Mouse (Mus musculus) hindbrain, embryonic 10.5 days (tissue): ENCODE results near the gene Bcar3. TPM values are rescaled to one million over a fixed set of nuclear protein-coding genes. Genes with fewer than 3 reads are reported as not detected.
A peak's percentile ranks its signal among the peaks of the same experiment; 100 is the strongest.

ENCODE experiments used
- DNase-seq: peaks from one replicate; pipeline ENCODE4 v3.0.0-alpha.2; 2017; ENCODE audit warnings: low spot score
- H3K27ac ChIP-seq: fragments of 300-500 bp; sonication (generic); 2 replicates; pipeline ENCODE4 v1.5.1; 2016; ENCODE audit warnings: mild to moderate bottlenecking, moderate library complexity
- H3K27me3 ChIP-seq: fragments of 300-500 bp; sonication (generic); 2 replicates; pipeline ENCODE4 v1.6.1; 2016; ENCODE audit warnings: mild to moderate bottlenecking; ENCODE audit not compliant: poor library complexity, insufficient read depth, severe bottlenecking
- H3K36me3 ChIP-seq: fragments of 300-500 bp; sonication (generic); 2 replicates; pipeline ENCODE4 v1.6.1; 2016; ENCODE audit warnings: mild to moderate bottlenecking, moderate library complexity
- H3K4me1 ChIP-seq: fragments of 300-500 bp; sonication (generic); replicated peaks from 2 replicates; pipeline ENCODE4 v1.6.1; 2016; ENCODE audit warnings: mild to moderate bottlenecking
- H3K4me3 ChIP-seq: fragments of 300-500 bp; sonication (generic); 2 replicates; pipeline ENCODE4 v1.5.1; 2016; ENCODE audit warnings: mild to moderate bottlenecking, moderate library complexity
- H3K9me3 ChIP-seq: fragments of 300-500 bp; sonication (generic); 2 replicates; pipeline ENCODE4 v1.6.1; 2016; ENCODE audit warnings: mild to moderate bottlenecking, moderate library complexity
- WGBS: fragments of 180-500 bp; shearing (Covaris S2); methylation state at CpG from one replicate; pipeline ENCODE4 v1.1.7; 2016; 5-methylcytosine and 5-hydroxymethylcytosine counted together
- polyA plus RNA-seq: library from polyadenylated mRNA; unstranded; fragments of >200 nt; fragmentation: Nextera tagmentation; extraction: Ambion mirVana; gene quantifications from 2 replicates; pipeline ENCODE4 v1.2.1, GENCODE M21; 2016

Gene Bcar3
- polyA plus RNA-seq, 1 experiment from 2014 or later: 10.5 TPM

DNA sequence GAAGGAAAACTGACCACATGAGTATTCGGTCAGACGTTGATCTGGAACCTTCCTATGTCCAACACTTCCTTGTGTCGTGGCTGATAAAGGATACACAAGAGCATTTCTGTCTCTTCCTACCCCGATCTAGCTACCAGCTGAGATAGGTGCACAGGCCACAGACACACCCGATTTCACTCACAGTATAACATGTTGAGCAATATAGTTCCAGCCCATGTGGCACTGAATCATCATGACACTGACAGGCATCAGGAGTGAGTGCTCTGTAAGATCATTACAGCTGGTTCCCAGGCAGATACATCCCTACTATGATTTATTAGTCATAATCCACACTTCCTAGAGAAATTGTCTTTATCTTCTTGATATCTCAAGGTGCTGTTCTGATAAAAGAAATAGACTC, 54.7 kb downstream of the Bcar3 start:
- 91% methylated on average over 5 of the region's 5 CpGs for WGBS
- no peak overlapping the region for H3K27ac ChIP-seq
- H3K27me3 ChIP-seq: no peaks in the 10 kb centered on the region
- H3K36me3 ChIP-seq: no peaks in the 10 kb centered on the region
- H3K9me3 ChIP-seq: no peaks in the 10 kb centered on the region
- no peak overlapping the region for H3K4me3 ChIP-seq
- no peaks in the 10 kb centered on the region; the same call in 1 of the 2 replicates for H3K4me1 ChIP-seq
- no peak for DNase-seq

DNA sequence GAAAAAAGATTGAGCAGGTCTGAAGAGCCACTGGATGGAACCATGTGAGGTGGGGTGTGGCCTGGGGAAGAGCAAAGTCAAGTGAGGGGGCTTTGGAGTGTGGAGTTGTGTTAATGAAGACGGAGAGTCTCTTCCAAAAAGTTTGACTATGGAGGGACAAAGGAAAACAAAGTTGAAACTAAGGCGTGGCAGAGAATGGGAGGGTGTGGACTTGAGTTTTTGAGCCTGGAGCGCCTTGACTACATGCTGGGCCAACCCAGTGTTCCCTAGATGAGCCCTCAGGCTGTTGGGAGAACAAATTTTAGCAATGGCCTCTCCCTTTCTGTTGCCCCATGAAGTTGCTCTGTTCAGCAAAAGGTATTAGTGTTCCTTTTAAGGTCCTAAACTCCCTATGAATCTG, 58.9 kb downstream of the Bcar3 start:
- 85% methylated on average over 3 of the region's 3 CpGs for WGBS
- no peaks in the 10 kb centered on the region; the same call in 1 of the 2 replicates for H3K4me1 ChIP-seq

DNA sequence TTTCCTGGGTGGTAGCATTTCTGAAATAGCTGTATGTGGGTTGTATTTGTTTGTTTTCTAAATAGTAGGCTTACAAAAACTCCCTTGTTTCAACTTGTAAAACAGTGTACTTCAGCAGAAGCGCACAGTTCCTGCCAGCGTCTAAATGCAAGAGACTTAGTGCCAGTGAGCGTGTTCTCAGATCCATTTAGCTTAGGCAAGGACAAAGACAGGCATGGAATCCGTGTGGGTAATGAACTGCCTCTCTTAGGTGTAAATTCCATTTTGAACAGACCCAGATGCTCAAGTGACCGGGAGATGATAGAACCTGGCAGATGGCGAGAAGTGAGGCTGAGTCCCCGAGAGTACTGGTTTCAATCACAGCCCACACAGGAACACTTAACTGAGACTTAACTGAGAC, 65.5 kb downstream of the Bcar3 start:
- Histone ChIP-seq H3K27ac (no peak overlapping the region), H3K9me3 (no peaks in the 10 kb centered on the region), H3K4me1 (peaks cover 27% of the 10 kb centered on the region), H3K4me3 (no peak overlapping the region), H3K27me3 (peaks cover 4% of the 10 kb centered on the region; the same call in 1 of the 2 replicates), H3K36me3 (no peaks in the 10 kb centered on the region)
- DNase-seq: no peak
- WGBS: 78% methylated on average over 7 of the region's 7 CpGs

More for the DNA sequence above, 58.9 kb downstream of the Bcar3 start:
- Histone ChIP-seq H3K27ac (no peak overlapping the region), H3K4me3 (no peak overlapping the region), H3K9me3 (no peaks in the 10 kb centered on the region), H3K36me3 (no peaks in the 10 kb centered on the region), H3K27me3 (no peaks in the 10 kb centered on the region)
- DNase-seq: no peak

DNA sequence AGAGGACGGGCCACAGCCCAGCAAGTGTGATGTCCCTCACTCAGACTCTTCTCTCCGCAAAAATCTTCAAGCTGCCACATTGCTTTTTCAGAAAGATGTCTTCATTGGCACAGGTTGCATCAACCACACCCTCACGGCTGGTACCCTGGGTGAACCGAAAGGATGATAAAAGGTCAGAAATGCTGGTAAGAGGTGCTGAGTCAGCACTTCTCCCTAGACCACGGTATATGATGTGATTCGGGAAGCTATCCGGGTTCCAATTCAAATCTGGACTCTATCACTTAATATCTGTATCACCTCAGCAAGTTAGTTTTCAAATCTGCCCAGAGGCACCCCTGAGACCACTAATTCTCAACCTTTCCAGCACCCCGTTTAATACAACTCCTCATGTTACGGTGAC, 66.0 kb downstream of the Bcar3 start:
- no peak overlapping the region for H3K4me3 ChIP-seq
- no peaks in the 10 kb centered on the region for H3K9me3 ChIP-seq
- H3K4me1 ChIP-seq: peaks cover 32% of the 10 kb centered on the region
- peaks cover 4% of the 10 kb centered on the region; the same call in 1 of the 2 replicates for H3K27me3 ChIP-seq
- no peak overlapping the region for H3K27ac ChIP-seq
- H3K36me3 ChIP-seq: no peaks in the 10 kb centered on the region
- no peak for DNase-seq
- WGBS: 92% methylated on average over 9 of the region's 9 CpGs

DNA sequence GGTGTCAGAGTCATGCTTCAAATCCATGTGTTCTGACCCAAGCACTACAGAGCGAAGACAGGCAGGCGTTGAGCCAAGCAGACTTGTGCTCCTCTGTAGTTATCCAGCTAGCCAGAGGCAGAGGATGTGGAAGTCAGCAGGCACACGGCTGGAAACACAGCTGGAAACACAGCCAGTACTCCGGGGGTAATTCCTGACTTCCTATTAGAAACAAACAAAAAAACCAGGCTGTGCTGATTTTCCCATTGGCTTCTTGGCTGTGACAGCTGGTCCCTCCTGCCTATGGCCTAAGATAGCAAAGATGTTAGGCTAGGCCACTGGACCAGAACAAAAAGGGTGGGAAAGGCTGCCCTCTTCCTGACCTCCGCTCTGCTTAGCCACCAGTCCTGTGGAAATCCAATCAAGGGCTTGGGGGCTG, 66.8 kb downstream of the Bcar3 start:
- Histone ChIP-seq H3K9me3 (no peaks in the 10 kb centered on the region), H3K36me3 (no peaks in the 10 kb centered on the region), H3K27me3 (peaks cover 4% of the 10 kb centered on the region; the same call in 1 of the 2 replicates), H3K4me3 (no peak overlapping the region), H3K4me1 (peaks cover 40% of the 10 kb centered on the region), H3K27ac (peak overlapping the region; percentile 79)
- 29% methylated on average over 5 of the region's 5 CpGs for WGBS
- DNase-seq: peak; percentile 65

DNA sequence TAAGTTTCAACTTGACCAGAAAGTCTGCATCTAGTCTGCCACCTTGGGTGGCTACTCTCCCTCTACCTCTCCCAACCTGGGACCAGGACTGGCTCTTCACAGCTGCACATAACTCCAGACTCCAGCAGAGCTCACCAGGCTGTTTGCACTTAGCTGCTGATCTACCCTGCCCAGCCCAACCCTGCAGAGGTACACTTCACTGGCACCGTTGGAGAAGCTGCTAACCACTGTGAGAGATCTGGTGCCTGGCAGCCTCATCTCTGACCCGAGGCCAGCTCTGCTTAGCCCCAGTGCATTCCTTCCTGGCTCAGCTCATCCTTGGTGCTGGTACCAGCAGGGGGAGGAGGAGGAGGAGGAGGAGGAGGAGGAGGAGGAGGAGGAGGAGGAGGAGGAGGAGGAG, 68.8 kb downstream of the Bcar3 start:
- no peak overlapping the region for H3K4me3 ChIP-seq
- H3K4me1 ChIP-seq: peaks cover 40% of the 10 kb centered on the region
- H3K27ac ChIP-seq: no peak overlapping the region
- H3K36me3 ChIP-seq: no peaks in the 10 kb centered on the region
- peaks cover 4% of the 10 kb centered on the region; the same call in 1 of the 2 replicates for H3K27me3 ChIP-seq
- DNase-seq: no peak
- WGBS: 42% methylated on average over 2 of the region's 2 CpGs
- no peaks in the 10 kb centered on the region for H3K9me3 ChIP-seq

DNA sequence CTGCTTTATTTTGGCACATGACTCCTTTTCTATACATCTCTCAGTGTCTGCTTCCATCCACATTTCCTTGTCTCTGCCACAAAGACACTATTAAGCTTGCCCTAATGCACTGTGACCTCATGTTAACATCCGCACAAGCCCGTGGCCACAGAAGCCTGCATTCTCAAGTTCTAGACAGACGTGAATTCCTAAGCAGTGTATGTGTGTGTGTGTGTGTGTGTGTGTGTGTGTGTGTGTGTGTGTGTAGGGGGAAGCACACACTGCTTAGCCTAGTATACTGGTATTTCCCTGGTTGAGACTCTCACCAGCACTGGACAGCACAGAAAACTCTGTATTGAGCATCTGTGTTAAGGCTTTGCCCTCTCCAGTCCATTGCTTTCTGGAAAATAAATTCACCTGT, 70.6 kb downstream of the Bcar3 start:
- WGBS: 20% methylated on average over 3 of the region's 3 CpGs
- Histone ChIP-seq H3K36me3 (no peaks in the 10 kb centered on the region), H3K4me1 (peaks cover 40% of the 10 kb centered on the region), H3K9me3 (no peaks in the 10 kb centered on the region), H3K27me3 (peaks cover 4% of the 10 kb centered on the region; the same call in 1 of the 2 replicates), H3K4me3 (no peak overlapping the region), H3K27ac (peak overlapping the region; percentile 4; the same call in 1 of the 2 replicates)
- peak; percentile 55 for DNase-seq

DNA sequence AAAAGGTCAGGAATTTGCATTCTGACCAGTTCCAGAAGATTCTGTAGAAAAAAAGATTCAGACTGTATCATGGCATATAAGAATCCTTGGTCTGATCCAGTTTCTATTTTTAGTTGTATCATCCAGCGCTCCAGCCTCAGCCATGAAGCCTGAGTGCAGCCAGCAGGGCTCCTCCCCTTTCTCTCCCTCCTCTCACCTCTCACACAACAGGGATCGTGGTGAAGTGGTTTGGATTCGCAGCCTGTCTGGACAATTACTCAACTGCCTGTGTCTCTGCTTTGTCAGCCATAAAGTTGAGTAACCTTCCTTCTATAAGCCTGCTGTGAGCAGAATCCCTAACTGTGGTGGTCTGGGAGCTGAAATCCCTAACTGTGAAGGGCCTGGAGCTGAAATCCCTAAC, 71.4 kb downstream of the Bcar3 start:
- 11% methylated on average over 3 of the region's 3 CpGs for WGBS
- peak; percentile 24 for DNase-seq
- H3K27me3 ChIP-seq: peaks cover 4% of the 10 kb centered on the region; the same call in 1 of the 2 replicates
- H3K36me3 ChIP-seq: no peaks in the 10 kb centered on the region
- H3K27ac ChIP-seq: peak overlapping the region; percentile 19; the same call in 1 of the 2 replicates
- H3K9me3 ChIP-seq: no peaks in the 10 kb centered on the region
- peaks cover 35% of the 10 kb centered on the region for H3K4me1 ChIP-seq
- no peak overlapping the region for H3K4me3 ChIP-seq

DNA sequence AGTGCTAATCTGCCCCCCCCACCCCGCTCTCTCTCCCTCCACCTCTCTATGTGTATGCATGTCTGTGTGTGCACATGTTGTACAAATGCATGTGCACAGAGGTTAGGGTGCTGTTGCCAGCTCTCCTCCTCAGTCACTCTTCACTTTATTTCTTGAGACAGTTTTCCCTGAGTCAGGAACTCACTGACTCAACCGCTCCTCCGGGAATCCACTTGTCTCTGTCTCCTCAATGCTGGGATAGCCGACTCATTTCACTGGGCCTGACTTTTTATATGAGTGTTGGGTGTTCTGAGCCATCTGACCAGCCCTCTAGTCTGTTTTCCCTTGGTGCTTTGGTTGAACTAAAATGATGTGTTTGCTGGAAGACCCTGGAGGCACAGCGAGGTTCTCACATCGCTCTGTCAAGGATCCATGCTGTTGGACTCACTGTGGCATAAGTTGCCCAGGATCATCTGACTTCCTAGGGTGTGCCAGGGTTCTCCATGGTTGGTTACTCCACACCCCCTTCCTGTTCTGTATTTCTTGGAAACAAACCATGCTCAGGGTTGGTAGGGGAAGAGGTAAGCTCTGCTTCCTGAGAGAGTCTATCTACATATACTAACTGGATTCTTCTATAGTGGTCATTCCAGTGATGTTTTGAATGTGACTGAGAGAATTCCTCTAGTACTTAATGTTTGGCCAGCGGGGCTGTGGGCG, 77.9 kb downstream of the Bcar3 start:
- no peak for DNase-seq
- Histone ChIP-seq H3K27ac (no peak overlapping the region), H3K4me3 (no peak overlapping the region), H3K27me3 (no peaks in the 10 kb centered on the region), H3K9me3 (no peaks in the 10 kb centered on the region), H3K4me1 (peaks cover 23% of the 10 kb centered on the region), H3K36me3 (no peaks in the 10 kb centered on the region)
- WGBS: 88% methylated on average over 8 of the region's 8 CpGs

DNA sequence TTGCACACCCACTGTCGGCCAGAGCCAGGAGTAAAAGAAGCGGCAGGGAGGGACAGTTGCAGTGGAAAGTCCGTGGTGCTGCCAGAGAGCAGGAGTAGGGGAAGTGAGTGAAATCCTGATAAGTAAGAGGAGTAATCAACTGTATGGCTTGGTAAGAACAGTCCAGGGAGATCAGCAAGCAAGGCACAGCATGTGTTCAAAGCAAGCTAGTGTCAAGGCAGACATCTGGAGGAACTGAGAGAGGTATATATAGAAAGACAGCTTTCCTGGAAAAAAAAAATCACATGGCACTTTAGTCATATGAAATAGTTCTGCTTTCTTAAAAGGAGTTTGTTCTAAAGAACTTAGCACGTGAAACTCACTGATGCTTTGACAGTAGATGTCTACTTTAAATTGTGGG, 78.7 kb downstream of the Bcar3 start:
- Histone ChIP-seq H3K27ac (no peak overlapping the region), H3K27me3 (no peaks in the 10 kb centered on the region), H3K9me3 (no peaks in the 10 kb centered on the region), H3K4me3 (no peak overlapping the region), H3K36me3 (no peaks in the 10 kb centered on the region), H3K4me1 (peaks cover 31% of the 10 kb centered on the region)
- 75% methylated on average over 4 of the region's 4 CpGs for WGBS
- DNase-seq: no peak

DNA sequence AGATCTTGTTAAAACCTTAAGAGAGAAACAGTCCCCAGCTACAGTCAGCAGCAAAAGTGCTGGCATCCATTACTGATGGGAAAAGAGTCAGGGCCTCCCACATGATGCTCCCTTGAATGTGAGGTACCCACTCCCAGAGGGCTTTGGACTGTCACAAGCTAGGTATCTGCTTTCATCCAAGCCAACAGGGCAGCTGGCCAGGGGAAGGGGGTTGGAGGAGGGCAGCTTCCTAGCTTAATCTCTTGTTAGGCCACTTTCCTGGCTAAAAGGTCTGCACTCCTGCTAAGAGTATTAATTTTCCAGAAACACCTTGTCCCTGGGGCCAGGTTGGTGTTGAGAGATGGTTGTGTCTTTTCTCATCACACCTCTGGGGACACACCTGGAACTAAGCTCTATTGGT, 82.1 kb downstream of the Bcar3 start:
- no peak for DNase-seq
- H3K27ac ChIP-seq: peak overlapping the region; percentile 89
- H3K4me3 ChIP-seq: no peak overlapping the region; the same call in 1 of the 2 replicates
- H3K9me3 ChIP-seq: no peaks in the 10 kb centered on the region
- peaks cover 40% of the 10 kb centered on the region for H3K4me1 ChIP-seq
- no peaks in the 10 kb centered on the region for H3K27me3 ChIP-seq
- H3K36me3 ChIP-seq: no peaks in the 10 kb centered on the region

DNA sequence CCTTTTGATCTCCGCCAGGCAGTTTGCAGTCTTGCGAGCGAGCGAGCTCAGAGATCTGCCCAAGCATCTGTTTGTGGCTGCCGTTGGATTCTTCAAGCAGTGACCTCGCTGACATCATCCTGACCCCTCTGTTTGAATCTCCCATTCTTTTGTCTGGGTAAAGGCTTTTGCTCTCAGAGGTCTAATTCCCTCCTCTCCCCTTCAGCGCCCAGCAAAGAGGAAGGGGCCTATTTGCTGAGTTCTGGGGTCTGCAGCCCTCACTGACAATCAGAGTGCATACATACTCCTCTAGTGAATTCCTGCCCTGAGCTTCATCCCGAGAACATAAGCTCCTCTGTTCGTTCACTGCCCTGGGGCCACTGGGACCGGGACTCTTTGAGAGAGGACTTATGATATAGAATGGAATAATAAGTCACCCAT, 82.5 kb downstream of the Bcar3 start:
- H3K9me3 ChIP-seq: no peaks in the 10 kb centered on the region
- no peak overlapping the region for H3K4me3 ChIP-seq
- H3K4me1 ChIP-seq: peaks cover 40% of the 10 kb centered on the region
- no peaks in the 10 kb centered on the region for H3K27me3 ChIP-seq
- 7% methylated on average over 10 of the region's 10 CpGs for WGBS
- peak overlapping the region; percentile 89 for H3K27ac ChIP-seq
- peak; percentile 81 for DNase-seq
- H3K36me3 ChIP-seq: no peaks in the 10 kb centered on the region

DNA sequence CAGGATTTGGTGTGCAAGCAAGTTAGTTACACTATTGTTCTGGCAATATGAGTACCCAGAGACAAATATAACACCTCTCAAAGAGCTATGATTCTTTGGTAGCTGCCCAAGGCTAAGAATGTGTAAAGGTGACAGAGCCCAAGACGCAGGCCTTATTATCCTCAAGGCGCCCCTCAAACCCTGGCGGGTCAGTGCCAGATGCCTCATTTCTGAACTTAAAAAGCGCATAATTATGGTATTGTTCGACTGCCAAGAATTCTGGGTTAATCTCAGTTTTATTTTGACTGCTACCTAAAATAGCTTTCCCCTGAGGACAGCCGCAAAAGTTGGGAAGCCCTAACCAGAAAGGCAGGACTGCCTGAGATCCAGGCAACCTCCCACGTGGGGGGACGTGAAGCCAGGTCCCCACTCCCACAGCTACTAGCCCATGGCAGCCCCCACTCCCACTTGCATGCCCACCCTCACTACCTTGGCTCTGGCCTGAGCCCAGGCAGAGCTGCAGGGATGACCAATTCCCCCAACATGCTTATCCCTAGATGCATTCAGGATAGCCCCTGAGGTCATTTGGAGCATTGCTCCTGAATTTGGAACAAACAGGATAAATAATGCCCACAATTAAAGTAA, 83.0 kb downstream of the Bcar3 start:
- no peak for DNase-seq
- no peaks in the 10 kb centered on the region for H3K9me3 ChIP-seq
- no peaks in the 10 kb centered on the region for H3K36me3 ChIP-seq
- WGBS: 60% methylated on average over 8 of the region's 8 CpGs
- H3K27ac ChIP-seq: peak overlapping the region; percentile 89
- H3K27me3 ChIP-seq: no peaks in the 10 kb centered on the region
- no peak overlapping the region for H3K4me3 ChIP-seq
- H3K4me1 ChIP-seq: peaks cover 40% of the 10 kb centered on the region
